Mouse (Mus musculus) G1E (cell line): ENCODE measurements around the gene Gm7534.

ENCODE experiments used
- CTCF ChIP-seq: IDR thresholded peaks from 2 replicates; pipeline ENCODE4 v1.5.1; 2012; ENCODE audit warnings: low read depth, low read length, inconsistent platforms, mixed read lengths
- POLR2AphosphoS5 ChIP-seq: IDR thresholded peaks from 2 replicates; pipeline ENCODE4 v1.6.1; 2012; ENCODE audit warnings: low read depth, low read length, inconsistent platforms; ENCODE audit not compliant: insufficient replicate concordance
- TAL1 ChIP-seq: conservative IDR thresholded peaks from 2 replicates; pipeline ENCODE4 v1.6.1; 2012; ENCODE audit warnings: low read depth, low read length, inconsistent platforms, mixed read lengths

DNA sequence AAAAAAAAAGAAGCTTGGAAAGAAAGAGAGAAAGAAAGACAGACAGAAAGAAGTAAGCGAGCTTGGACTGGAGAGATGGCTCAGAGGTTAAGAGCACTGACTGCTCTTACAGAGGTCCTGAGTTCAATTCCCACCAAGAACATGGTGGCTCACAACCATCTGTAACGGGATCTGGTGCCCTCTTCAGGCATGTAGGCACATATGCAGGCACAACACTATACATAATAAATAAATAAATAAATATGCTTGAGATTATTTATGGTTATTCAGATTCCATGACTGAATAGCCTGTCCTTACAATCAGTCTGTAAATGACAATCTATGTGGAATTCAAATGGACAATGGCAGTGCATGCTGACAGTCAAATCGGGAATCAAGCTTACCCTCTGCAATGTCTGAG, 35.9 kb downstream of the Gm7534 start:
- TF ChIP-seq CTCF (no peak), TAL1 (no peak), POLR2AphosphoS5 (no peak)
